Mouse (Mus musculus) spleen, postnatal 36 days (tissue): Measurements from ENCODE around the gene Suco.

Experiments
- DNase-seq, 2 experiments: peaks; one replicate each; pipeline ENCODE4 v3.0.0; 2022; ENCODE audit warnings: low spot score in 2 of 2, mixed read lengths in 1 of 2

Gene Suco

GRCm38 (mm10) chr1:161894126-161894525 lies 17.6 kb upstream of the Suco start:
- peak; percentile 19 to 30 for DNase-seq

- DNase-seq: no peak
Measured at GRCm38 (mm10) chr1:161888823-161889222, 12.3 kb upstream of the Suco start.

GRCm38 (mm10) chr1:161887679-161888260 lies 11.3 kb upstream of the Suco start:
- DNase-seq: no peak

- DNase-seq: no peak
Measured at GRCm38 (mm10) chr1:161885762-161886161, 9.3 kb upstream of the Suco start.

GRCm38 (mm10) chr1:161877580-161878142 lies 1.2 kb upstream of the Suco start:
- DNase-seq: no peak

GRCm38 (mm10) chr1:161875706-161876552 lies 553 bp downstream of the Suco start:
- peak; percentile 15 to 71 for DNase-seq

- no peak for DNase-seq
Measured at GRCm38 (mm10) chr1:161869422-161869821, 7.1 kb downstream of the Suco start.

GRCm38 (mm10) chr1:161868413-161868812 lies 8.1 kb downstream of the Suco start:
- DNase-seq: no peak

GRCm38 (mm10) chr1:161863742-161864141 lies 12.7 kb downstream of the Suco start:
- DNase-seq: no peak

- DNase-seq: no peak
Measured at GRCm38 (mm10) chr1:161859248-161859647, 17.2 kb downstream of the Suco start.

- DNase-seq: no peak
Measured at GRCm38 (mm10) chr1:161826677-161827076, 49.8 kb downstream of the Suco start.

- DNase-seq: no peak
Measured at GRCm38 (mm10) chr1:161809428-161809827, 67.1 kb downstream of the Suco start.

GRCm38 (mm10) chr1:161808980-161809379 lies 67.5 kb downstream of the Suco start:
- no peak for DNase-seq

GRCm38 (mm10) chr1:161804541-161804971 lies 71.9 kb downstream of the Suco start:
- DNase-seq: peak in 1 of 2 experiments; percentile 25

- DNase-seq: no peak
Measured at GRCm38 (mm10) chr1:161801321-161801720, 75.2 kb downstream of the Suco start.

GRCm38 (mm10) chr1:161800256-161800655 lies 76.2 kb downstream of the Suco start:
- DNase-seq: no peak

GRCm38 (mm10) chr1:161799791-161800190 lies 76.7 kb downstream of the Suco start:
- DNase-seq: no peak

- peak; percentile 82 to 83 for DNase-seq
Measured at GRCm38 (mm10) chr1:161798866-161799265, 77.6 kb downstream of the Suco start.

- no peak for DNase-seq
Measured at GRCm38 (mm10) chr1:161794447-161795211, 81.9 kb downstream of the Suco start.

- no peak for DNase-seq
Measured at GRCm38 (mm10) chr1:161793321-161793720, 83.2 kb downstream of the Suco start.

GRCm38 (mm10) chr1:161792687-161792969 lies 83.9 kb downstream of the Suco start:
- no peak for DNase-seq
